Mouse (Mus musculus) T-cell, adult 2 months (primary cell): ENCODE results near the gene Gsta4.
"Not testable (repeated sequence)": the region's sequence is repeated elsewhere in the genome, so short reads cannot be mapped to it uniquely, and the experiment has no call there.

Experiments used
- DNase-seq: peaks from one replicate; pipeline ENCODE4 v3.0.0; 2022; ENCODE audit warnings: low spot score

Gsta4 gene

GRCm38 (mm10) chr9:78178197-78178596, 4.4 kb upstream of the Gsta4 start:
- no peak for DNase-seq

DNA sequence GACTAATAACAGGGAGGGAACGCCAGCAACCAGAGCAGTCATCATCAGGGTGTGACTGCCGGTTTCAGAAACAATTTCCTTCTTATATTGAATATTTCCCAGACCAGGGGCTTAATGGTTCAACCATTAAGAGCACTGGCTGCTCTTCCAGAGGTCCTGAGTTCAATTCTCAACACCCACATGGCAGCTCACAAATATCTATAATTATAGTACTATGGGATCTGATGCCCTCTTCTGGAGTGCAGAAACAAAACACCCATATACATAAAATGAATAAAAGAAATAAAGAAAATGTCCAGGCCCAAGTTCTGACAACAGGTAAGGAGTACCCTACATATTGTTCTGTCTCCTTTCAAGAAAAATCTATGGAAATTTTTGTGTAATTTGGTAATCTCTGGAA, 3.5 kb upstream of the Gsta4 start:
- no peak for DNase-seq

- no peak for DNase-seq
These were observed 3.1 kb downstream of the Gsta4 start for GRCm38 (mm10) chr9:78185686-78186085.

DNA sequence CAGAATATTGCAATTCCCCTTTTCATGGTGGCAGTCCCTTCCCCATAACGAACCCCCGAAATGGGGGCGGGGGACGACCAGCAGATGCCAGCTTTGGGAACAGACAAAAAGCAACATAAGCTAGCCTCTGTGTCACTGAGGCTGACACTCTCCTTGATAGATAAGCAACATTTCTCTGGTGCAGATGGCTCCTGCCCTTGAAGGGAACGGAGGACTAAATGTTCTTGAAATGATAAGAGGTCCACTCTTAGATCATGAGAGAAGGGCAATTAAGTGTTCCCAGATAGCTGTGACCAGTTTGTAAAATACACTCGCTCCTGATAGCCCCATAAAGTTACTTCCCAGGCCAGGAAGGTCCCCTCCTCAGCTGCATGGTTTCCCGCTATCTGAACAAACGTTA, 6.3 kb downstream of the Gsta4 start:
- no peak for DNase-seq

GRCm38 (mm10) chr9:78190651-78191634, 8.4 kb downstream of the Gsta4 start:
- DNase-seq = no peak

DNA sequence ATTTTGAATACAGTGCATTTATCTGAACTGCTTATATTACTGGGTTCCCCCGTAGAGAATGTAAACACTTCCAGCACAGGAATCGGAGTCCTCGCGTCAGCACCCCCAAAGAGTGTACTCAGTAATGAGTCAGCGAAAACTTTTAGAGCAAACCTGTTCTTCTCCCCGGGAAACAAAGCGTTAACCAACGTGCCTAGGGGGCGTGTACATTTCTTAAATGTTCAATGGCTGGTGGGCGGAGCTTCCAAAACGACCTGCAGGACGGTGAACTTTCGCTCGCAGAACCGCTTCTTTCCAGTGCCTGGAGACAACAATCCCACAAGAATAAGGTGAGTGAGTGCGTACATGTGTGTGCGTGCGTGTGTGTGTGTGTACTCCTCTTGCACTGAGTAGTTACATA, 9.2 kb downstream of the Gsta4 start:
- DNase-seq = peak; percentile 68

DNA sequence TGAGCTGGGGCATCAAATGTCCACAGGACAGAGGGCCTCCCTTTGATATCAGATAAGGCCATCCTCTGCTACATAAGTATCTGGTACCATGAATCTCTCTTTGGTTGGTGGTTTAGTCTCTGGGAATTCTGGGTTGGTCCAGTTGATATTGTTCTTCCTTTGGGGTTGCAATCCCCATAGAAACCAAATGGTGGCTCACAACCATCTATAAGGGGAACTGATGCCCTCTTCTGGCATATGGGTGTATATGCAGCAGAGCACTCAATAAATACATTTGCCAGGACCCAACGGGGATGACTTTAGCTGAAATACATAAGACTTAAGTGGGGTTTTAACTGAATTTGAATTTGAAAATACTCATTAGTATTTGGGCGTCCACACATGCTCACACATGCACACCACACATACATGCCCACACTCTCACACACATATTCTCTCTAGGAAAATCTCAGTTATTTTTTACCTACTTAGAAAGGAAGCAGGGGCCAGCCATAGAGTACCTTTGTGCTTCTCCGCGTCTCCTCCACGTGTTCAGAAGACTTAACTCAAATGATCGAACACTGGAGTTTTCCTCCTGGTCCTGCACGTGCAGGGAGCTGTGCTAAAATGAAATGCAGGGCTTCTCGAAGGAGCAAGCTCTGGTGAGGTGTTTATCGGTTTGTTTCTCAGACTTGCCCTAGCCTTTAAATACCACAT, 11.5 kb downstream of the Gsta4 start:
- DNase-seq = peak; percentile 69

- DNase-seq = no peak
These were observed 12.5 kb downstream of the Gsta4 start for GRCm38 (mm10) chr9:78195034-78195433.

DNA sequence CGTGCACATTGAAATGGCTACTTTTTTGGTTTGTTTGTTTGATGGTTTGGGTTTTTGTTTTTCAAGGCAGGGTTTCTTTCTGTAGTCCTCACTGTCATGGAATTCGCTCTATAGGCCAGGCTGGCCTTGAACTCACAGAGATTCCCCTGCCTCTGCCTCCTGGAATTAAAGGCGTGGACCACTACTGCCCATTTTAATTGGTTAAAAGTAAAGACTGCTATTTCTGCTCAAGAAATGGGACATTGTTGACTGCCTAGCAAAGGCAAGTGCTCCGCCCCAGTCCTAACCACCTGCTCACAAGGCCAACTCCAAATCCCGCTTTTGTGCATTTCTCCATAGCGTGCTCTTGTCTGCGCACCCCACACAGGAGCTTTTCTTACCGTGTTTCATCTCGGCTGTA, 15.2 kb downstream of the Gsta4 start:
- no peak for DNase-seq

DNA sequence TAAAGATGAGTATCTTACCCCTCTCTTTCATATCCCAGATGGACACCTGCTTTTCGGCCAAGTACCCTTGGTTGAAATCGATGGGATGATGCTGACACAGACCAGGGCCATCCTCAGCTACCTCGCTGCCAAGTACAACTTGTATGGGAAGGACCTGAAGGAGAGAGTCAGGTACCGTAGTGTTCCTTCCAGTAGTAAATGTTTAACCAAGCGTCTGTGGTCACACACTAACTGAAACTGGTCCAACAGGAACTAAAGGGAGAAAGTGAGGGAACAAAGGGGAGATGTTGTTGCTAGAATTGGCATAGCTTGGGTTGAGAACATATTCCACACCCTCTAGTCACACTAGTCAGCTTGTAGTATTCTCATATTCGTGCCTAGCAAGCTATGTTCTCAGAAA, 21.6 kb downstream of the Gsta4 start:
- no peak for DNase-seq

- no peak for DNase-seq
These were observed 26.4 kb downstream of the Gsta4 start for GRCm38 (mm10) chr9:78208956-78209355.

GRCm38 (mm10) chr9:78210079-78210478, 27.5 kb downstream of the Gsta4 start:
- DNase-seq = no peak

- no peak for DNase-seq
These were observed 28.2 kb downstream of the Gsta4 start for GRCm38 (mm10) chr9:78210821-78211220.

DNA sequence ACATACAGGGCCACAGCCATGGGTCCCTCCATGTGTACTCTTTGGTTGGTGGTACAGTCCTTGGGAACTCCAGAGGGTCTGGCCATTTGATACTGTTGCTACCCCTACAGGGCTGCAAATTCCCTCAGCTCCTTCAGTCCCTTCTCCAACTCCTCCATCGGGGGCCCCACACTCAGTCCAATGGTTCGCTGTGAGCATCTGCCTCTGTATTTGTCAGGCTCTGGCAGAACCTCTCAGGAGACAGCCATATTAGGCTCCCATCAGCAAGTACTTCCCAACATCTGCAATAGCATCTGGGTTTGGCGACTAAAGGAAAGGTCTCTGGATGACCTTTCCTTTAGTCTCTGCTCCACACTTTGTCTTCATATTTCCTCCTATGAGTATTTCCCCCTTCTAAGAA, 28.9 kb downstream of the Gsta4 start:
- no peak for DNase-seq

- no peak for DNase-seq
These were observed 29.9 kb downstream of the Gsta4 start for GRCm38 (mm10) chr9:78212341-78213049.

DNA sequence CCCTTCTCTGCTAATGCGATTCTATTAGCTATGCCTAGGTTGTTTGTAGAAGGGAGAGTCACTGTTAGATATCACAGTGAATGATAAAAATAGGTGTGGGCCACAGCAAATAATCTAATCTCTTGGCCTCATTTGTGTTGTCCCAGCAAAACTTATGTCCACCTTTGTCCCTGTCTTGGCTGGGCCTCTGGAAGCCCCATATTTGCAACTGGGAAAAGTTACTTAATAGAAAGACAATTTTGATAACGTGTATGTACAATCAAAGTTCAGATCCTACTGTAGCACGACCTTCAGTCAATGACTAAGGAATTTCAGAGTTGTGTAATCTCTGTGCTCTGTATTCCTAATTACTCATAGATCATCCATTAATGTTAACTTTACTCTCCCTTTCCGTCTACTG, 34.5 kb downstream of the Gsta4 start:
- DNase-seq = no peak

DNA sequence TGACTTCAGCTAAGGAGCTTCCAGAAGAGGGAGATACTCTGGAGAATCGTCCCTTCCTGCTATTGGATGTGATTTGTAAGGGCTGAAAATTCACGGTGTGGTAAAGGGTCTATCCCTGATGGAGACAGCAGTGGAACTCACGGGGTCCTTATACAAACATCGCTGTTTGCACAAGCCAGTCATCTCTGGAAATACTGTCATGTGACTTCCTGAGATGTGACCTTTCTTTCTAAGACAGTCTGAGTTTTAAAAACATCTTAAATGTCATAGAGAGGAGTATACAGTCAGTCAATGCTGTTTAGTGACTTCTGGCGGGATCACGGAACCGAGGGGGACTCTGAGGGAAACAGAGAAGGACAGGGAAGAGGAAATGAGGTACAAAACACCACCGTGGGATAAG, 40.0 kb downstream of the Gsta4 start:
- DNase-seq = no peak

- no peak for DNase-seq
These were observed 40.8 kb downstream of the Gsta4 start for GRCm38 (mm10) chr9:78223221-78223902.

DNA sequence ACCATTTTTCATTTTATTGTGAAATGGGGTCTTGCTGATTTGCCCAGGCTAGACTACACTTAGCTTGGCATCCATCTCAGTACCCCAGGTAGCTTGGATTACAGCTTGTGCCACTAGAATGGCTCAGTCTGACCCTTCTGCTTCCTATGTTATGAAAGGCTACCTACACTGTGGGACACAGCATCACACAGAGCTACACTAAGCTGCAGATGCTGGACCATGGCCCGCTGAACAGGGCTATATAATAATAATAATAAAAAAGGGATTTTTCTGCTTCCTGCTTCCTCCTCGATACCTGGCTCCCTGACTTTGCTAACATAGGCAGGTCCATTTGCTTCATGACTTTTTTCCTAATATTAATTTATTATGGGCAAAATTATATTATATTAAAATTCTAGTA, 41.8 kb downstream of the Gsta4 start:
- no peak for DNase-seq

DNA sequence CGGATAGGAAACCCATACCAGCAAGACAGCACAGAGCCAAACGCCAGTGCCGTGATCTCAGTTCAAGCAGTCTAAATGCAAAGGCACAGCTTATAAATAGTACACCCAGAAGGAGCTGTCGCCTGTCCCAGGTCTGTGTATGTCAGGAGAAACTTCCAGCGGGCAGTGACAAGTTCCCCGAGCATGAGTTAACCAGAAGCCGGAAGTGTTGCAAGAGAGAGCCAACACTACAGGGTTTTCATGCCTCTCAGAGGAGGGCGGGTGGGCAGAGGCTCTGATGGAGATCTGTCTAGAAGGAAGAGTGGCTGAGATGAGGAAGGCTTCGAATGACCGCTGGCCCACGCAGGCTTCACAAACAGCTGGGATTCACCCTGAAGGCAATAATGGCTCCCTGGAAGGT, 42.7 kb downstream of the Gsta4 start:
- no peak for DNase-seq

GRCm38 (mm10) chr9:78228122-78228521, 45.5 kb downstream of the Gsta4 start:
- no peak for DNase-seq

- DNase-seq = not testable (repeated sequence)
These were observed 47.1 kb downstream of the Gsta4 start for GRCm38 (mm10) chr9:78229658-78230057.
